Mouse (Mus musculus) urinary bladder, postnatal 0 days (tissue): ENCODE measurements around the gene Mpped2. TPM values are rescaled to one million over a fixed set of nuclear protein-coding genes. Genes with fewer than 3 reads are reported as not detected.

ENCODE experiments used
- polyA plus RNA-seq: library from polyadenylated mRNA; unstranded; fragments of >200 nt; fragmentation: Nextera tagmentation; extraction: Ambion mirVana; gene quantifications from 2 replicates; pipeline ENCODE4 v1.2.1, GENCODE M21; 2015

The Mpped2 gene
- 14.0 and 17.1 TPM in 2 replicates for polyA plus RNA-seq

GRCm38 (mm10) chr2:106692783-106693701 lies at the start of gene Mpped2:
Gene Mpped2, plus strand, starts transcription at chr2:106693269.

